8 mouse cellular contexts compared by ENCODE assay signal in genomic region chr8:84738266-84738665, GRCm38 (mm10). TPM values are rescaled to one million over a fixed set of nuclear protein-coding genes. Genes with fewer than 3 reads are reported as not detected.
DNase-seq lines count a peak whose midpoint lies in the region; ATAC-seq and TF ChIP-seq lines count a peak whose summit lies in the region.
"Had no signal": no experiment of that assay in that cellular context is flagged by ENCODE, and none has a peak within 500 bp of the region (broad histone marks: within the 10 kb centered on the region; RNA-seq: fewer than 3 reads in every experiment).

No protein-coding gene starts in this region.

- no peak for DNase-seq in lung, embryonic 14.5 days
- no peak for DNase-seq in lung, adult 18-20 months
- DNase-seq in hindbrain, postnatal 0 days (ENCODE audit: low spot score): no peak
- DNase-seq in cerebellum, postnatal 4 days (ENCODE audit: low spot score in 2 of 2): no peak
- no peak for DNase-seq in layer of hippocampus, adult 9-10 months (ENCODE audit: low spot score)

- H3K36me3 ChIP-seq in lung, embryonic 14.5 days (ENCODE audit: insufficient read depth): 0 out of 2 replicates have a peak, but pooled peaks cover 10% of the 10 kb centered on the region
- H3K36me3 ChIP-seq in hindbrain, postnatal 0 days (ENCODE audit: insufficient read depth, low read length): no peaks in the 10 kb centered on the region
- H3K36me3 ChIP-seq in neural tube, embryonic 13.5 days: no peaks in the 10 kb centered on the region

- H3K9ac ChIP-seq in lung, embryonic 14.5 days: no peak overlapping the region
- no peak overlapping the region for H3K9ac ChIP-seq in hindbrain, postnatal 0 days (replicated peaks; ENCODE audit: low read length)
- H3K9ac ChIP-seq in neural tube, embryonic 13.5 days: peak overlapping the region; percentile 52; the same call in 1 of the 2 replicates

- no peak for ATAC-seq in lung, embryonic 14.5 days (ENCODE audit: insufficient read depth)
- no peak for ATAC-seq in hindbrain, postnatal 0 days
- ATAC-seq in neural tube, embryonic 13.5 days (ENCODE audit: low read depth): no peak

- H3K27ac ChIP-seq in lung, embryonic 14.5 days (ENCODE audit: low read depth): no peak overlapping the region
- H3K27ac ChIP-seq in embryonic fibroblast, embryonic 13.5 days (ENCODE audit: insufficient read depth, low read length): peak overlapping the region; percentile 19; the same call in 1 of the 2 replicates
- peak overlapping the region; percentile 57; the same call in 1 of the 2 replicates for H3K27ac ChIP-seq in hindbrain, postnatal 0 days
- H3K27ac ChIP-seq in neural tube, embryonic 13.5 days (replicated peaks): peak overlapping the region; percentile 47

- peak overlapping the region; percentile 36; the same call in 1 of the 2 replicates for H3K4me2 ChIP-seq in lung, embryonic 14.5 days
- H3K4me2 ChIP-seq in hindbrain, postnatal 0 days (ENCODE audit: low read depth, low read length): peak overlapping the region; percentile 28; the same call in 1 of the 2 replicates
- peak overlapping the region; percentile 40; the same call in 1 of the 2 replicates for H3K4me2 ChIP-seq in neural tube, embryonic 13.5 days

- no peaks in the 10 kb centered on the region for H3K9me3 ChIP-seq in lung, embryonic 14.5 days (ENCODE audit: low read depth, low read length)
- H3K9me3 ChIP-seq in hindbrain, postnatal 0 days (ENCODE audit: low read length): no peaks in the 10 kb centered on the region
- H3K9me3 ChIP-seq in neural tube, embryonic 13.5 days: no peaks in the 10 kb centered on the region

- no peak overlapping the region for H3K4me3 ChIP-seq in lung, embryonic 14.5 days (ENCODE audit: low read depth, low read length)
- no peak overlapping the region for H3K4me3 ChIP-seq in embryonic fibroblast, embryonic 13.5 days (ENCODE audit: insufficient read depth, low read length)
- H3K4me3 ChIP-seq in hindbrain, postnatal 0 days (ENCODE audit: low read length): no peak overlapping the region
- H3K4me3 ChIP-seq in neural tube, embryonic 13.5 days: no peak overlapping the region

- no peak for TF ChIP-seq CTCF in lung, embryonic 14.5 days (IDR thresholded peaks at IDR 0.05; ENCODE audit: low read depth)
- no peak for TF ChIP-seq CTCF in embryonic fibroblast, embryonic 13.5 days (IDR thresholded peaks at IDR 0.05; ENCODE audit: borderline replicate concordance, insufficient read depth, low read length)
- TF ChIP-seq CTCF in hindbrain, postnatal 0 days (IDR thresholded peaks at IDR 0.05; ENCODE audit: low read depth): no peak

- peaks cover 64% of the 10 kb centered on the region for H3K4me1 ChIP-seq in lung, embryonic 14.5 days (ENCODE audit: insufficient read depth)
- H3K4me1 ChIP-seq in embryonic fibroblast, embryonic 13.5 days (ENCODE audit: control insufficient read depth, insufficient read depth, low read length): peaks cover 26% of the 10 kb centered on the region
- H3K4me1 ChIP-seq in hindbrain, postnatal 0 days (ENCODE audit: insufficient read depth, low read length): peaks cover 41% of the 10 kb centered on the region
- H3K4me1 ChIP-seq in neural tube, embryonic 13.5 days (replicated peaks): peaks cover 97% of the 10 kb centered on the region

- WGBS in lung, embryonic 14.5 days: 36% methylated on average over 10 of the region's 10 CpGs
- 23% methylated on average over 10 of the region's 10 CpGs for WGBS in hindbrain, postnatal 0 days
- WGBS in neural tube, embryonic 13.5 days: 6% methylated on average over 10 of the region's 10 CpGs

- no peak for TF ChIP-seq POLR2A in embryonic fibroblast, embryonic 13.5 days (IDR thresholded peaks at IDR 0.05; ENCODE audit: low read depth, low read length)

- no peaks in the 10 kb centered on the region for H3K27me3 ChIP-seq in lung, embryonic 14.5 days (ENCODE audit: insufficient read depth, low read length)
- H3K27me3 ChIP-seq in hindbrain, postnatal 0 days (ENCODE audit: insufficient read depth, low read length): no peaks in the 10 kb centered on the region
- peaks cover 98% of the 10 kb centered on the region for H3K27me3 ChIP-seq in neural tube, embryonic 13.5 days

RNA-seq across cellular contexts. Expression of gene G430095P16Rik, which starts 15.5 kb away (rescaled TPM):
- polyA plus RNA-seq in lung, embryonic 14.5 days (2014; fragmentation: Nextera tagmentation; extraction: Ambion mirVana): 2.7 and 2.8 TPM in 2 replicates
- polyA plus RNA-seq in embryonic fibroblast, embryonic 13.5 days (2011; ENCODE audit: insufficient read length, low read depth, missing spikeins): 0.74 TPM in 1 of 2 replicates, not detected in the other
- total RNA-seq in hindbrain, postnatal 0 days (2014; rRNA removed): 1.2 TPM in 1 of 2 replicates, not detected in the other
- 1.1 and 1.7 TPM in 2 replicates for polyA plus RNA-seq in hindbrain, postnatal 0 days (2015; fragmentation: Nextera tagmentation; extraction: Ambion mirVana)
- 1.4 and 2.2 TPM in 2 replicates for polyA plus RNA-seq in neural tube, embryonic 13.5 days (2015; fragmentation: Nextera tagmentation; extraction: Ambion mirVana)
- total RNA-seq: left cerebral cortex, postnatal 14 days had no signal

RNA-seq across cellular contexts. Expression of gene Lyl1, which starts 37.0 kb away (rescaled TPM):
- 12.0 and 12.5 TPM in 2 replicates for polyA plus RNA-seq in lung, embryonic 14.5 days (2014; fragmentation: Nextera tagmentation; extraction: Ambion mirVana)
- not detected in 2 replicates for polyA plus RNA-seq in embryonic fibroblast, embryonic 13.5 days (2011; ENCODE audit: insufficient read length, low read depth, missing spikeins)
- 1.7 and 7.8 TPM in 2 replicates for total RNA-seq in hindbrain, postnatal 0 days (2014; rRNA removed)
- polyA plus RNA-seq in hindbrain, postnatal 0 days (2015; fragmentation: Nextera tagmentation; extraction: Ambion mirVana): 2.0 and 2.3 TPM in 2 replicates
- 2.8 and 3.6 TPM in 2 replicates for polyA plus RNA-seq in neural tube, embryonic 13.5 days (2015; fragmentation: Nextera tagmentation; extraction: Ambion mirVana)

RNA-seq across cellular contexts. Expression of gene Nacc1, which starts 50.6 kb away (rescaled TPM):
- 29.8 and 33.8 TPM in 2 replicates for polyA plus RNA-seq in lung, embryonic 14.5 days (2014; fragmentation: Nextera tagmentation; extraction: Ambion mirVana)
- 47.2 and 54.9 TPM in 2 replicates for polyA plus RNA-seq in embryonic fibroblast, embryonic 13.5 days (2011; ENCODE audit: insufficient read length, low read depth, missing spikeins)
- total RNA-seq in hindbrain, postnatal 0 days (2014; rRNA removed): 110 and 129 TPM in 2 replicates
- polyA plus RNA-seq in hindbrain, postnatal 0 days (2015; fragmentation: Nextera tagmentation; extraction: Ambion mirVana): 13.8 and 14.9 TPM in 2 replicates
- 14.1 and 15.1 TPM in 2 replicates for polyA plus RNA-seq in neural tube, embryonic 13.5 days (2015; fragmentation: Nextera tagmentation; extraction: Ambion mirVana)

RNA-seq across cellular contexts. Expression of gene Trmt1, which starts 52.2 kb away (rescaled TPM):
- 66.1 and 68.6 TPM in 2 replicates for polyA plus RNA-seq in lung, embryonic 14.5 days (2014; fragmentation: Nextera tagmentation; extraction: Ambion mirVana)
- 80.2 and 86.7 TPM in 2 replicates for polyA plus RNA-seq in embryonic fibroblast, embryonic 13.5 days (2011; ENCODE audit: insufficient read length, low read depth, missing spikeins)
- 69.5 and 93.3 TPM in 2 replicates for total RNA-seq in hindbrain, postnatal 0 days (2014; rRNA removed)
- 71.2 and 79.2 TPM in 2 replicates for polyA plus RNA-seq in hindbrain, postnatal 0 days (2015; fragmentation: Nextera tagmentation; extraction: Ambion mirVana)
- 53.6 and 55.5 TPM in 2 replicates for polyA plus RNA-seq in neural tube, embryonic 13.5 days (2015; fragmentation: Nextera tagmentation; extraction: Ambion mirVana)
